Comparison of ENCODE assay signal across 11 mouse cellular contexts in genomic region chr3:41107600-41108305, GRCm38 (mm10). TPM values are rescaled to one million over a fixed set of nuclear protein-coding genes. Genes with fewer than 3 reads are reported as not detected.
DNase-seq lines count a peak whose midpoint lies in the region; ATAC-seq and TF ChIP-seq lines count a peak whose summit lies in the region.
"Had no signal": no experiment of that assay in that cellular context is flagged by ENCODE, and none has a peak within 500 bp of the region (broad histone marks: within the 10 kb centered on the region; RNA-seq: fewer than 3 reads in every experiment).

No protein-coding gene starts in this region.

- H3K9ac ChIP-seq in heart, adult 2 months (ENCODE audit: low read depth, low read length), result peak overlapping the region; percentile 33; the same call in 1 of the 2 replicates
- H3K9ac ChIP-seq in lung, embryonic 16.5 days (ENCODE audit: low read length), result no peak overlapping the region
- H3K9ac ChIP-seq in intestine, embryonic 15.5 days, result no peak overlapping the region
- no peak overlapping the region for H3K9ac ChIP-seq in stomach, embryonic 14.5 days (replicated peaks; ENCODE audit: low read depth, low read length)
- H3K9ac ChIP-seq: embryonic facial prominence, embryonic 12.5 days; heart, embryonic 15.5 days had no signal

- TF ChIP-seq CTCF in heart, adult 2 months (IDR thresholded peaks at IDR 0.05), result no peak

- DNase-seq in heart, adult 2 months, result no peak
- DNase-seq in heart, postnatal 4 days, result no peak
- no peak for DNase-seq in lung, postnatal 10 days
- DNase-seq in cerebellum, postnatal 14 days, result no peak
- no peak for DNase-seq in gastrocnemius, postnatal 10 days

- WGBS in heart, adult 2 months, result 65% methylated on average over 14 of the region's 14 CpGs
- 23% methylated on average over 14 of the region's 14 CpGs for WGBS in lung, embryonic 16.5 days
- WGBS in intestine, embryonic 15.5 days, result 31% methylated on average over 14 of the region's 14 CpGs
- 29% methylated on average over 14 of the region's 14 CpGs for WGBS in stomach, embryonic 14.5 days

- H3K9me3 ChIP-seq in lung, embryonic 16.5 days (ENCODE audit: control insufficient read depth, low read length), result no peaks in the 10 kb centered on the region
- H3K9me3 ChIP-seq in intestine, embryonic 15.5 days, result no peaks in the 10 kb centered on the region
- no peaks in the 10 kb centered on the region for H3K9me3 ChIP-seq in stomach, embryonic 14.5 days (ENCODE audit: control insufficient read depth, low read depth, low read length)
- H3K9me3 ChIP-seq: embryonic facial prominence, embryonic 12.5 days; heart, embryonic 15.5 days had no signal

- no peak overlapping the region for H3K4me3 ChIP-seq in heart, adult 2 months
- H3K4me3 ChIP-seq in lung, embryonic 16.5 days (ENCODE audit: low read length), result no peak overlapping the region
- no peak overlapping the region for H3K4me3 ChIP-seq in intestine, embryonic 15.5 days (replicated peaks)
- H3K4me3 ChIP-seq in stomach, embryonic 14.5 days (ENCODE audit: low read depth, low read length), result no peak overlapping the region
- H3K4me3 ChIP-seq: embryonic facial prominence, embryonic 12.5 days; heart, embryonic 15.5 days; left cerebral cortex, adult 2 months had no signal

- ATAC-seq in lung, embryonic 16.5 days (ENCODE audit: low read depth), result peak; percentile 45
- ATAC-seq in intestine, embryonic 15.5 days, result peak; percentile 52; the same call in 1 of the 2 replicates
- ATAC-seq in stomach, embryonic 14.5 days (ENCODE audit: insufficient number of reproducible peaks, insufficient read depth, low FRiP score, low read depth), result 0 out of 2 replicates have a peak, but pooled peaks have one; percentile 58

- TF ChIP-seq EP300 in heart, adult 2 months (IDR thresholded peaks at IDR 0.05; ENCODE audit: insufficient read depth, low read depth, low read length), result no peak

- H3K79me2 ChIP-seq in heart, adult 2 months (replicated peaks; ENCODE audit: control insufficient read depth, insufficient read depth, low read length), result no peaks in the 10 kb centered on the region

- H3K27ac ChIP-seq in heart, adult 2 months, result no peak overlapping the region
- no peak overlapping the region for H3K27ac ChIP-seq in lung, embryonic 16.5 days (ENCODE audit: low read length)
- H3K27ac ChIP-seq in intestine, embryonic 15.5 days, result no peak overlapping the region
- no peak overlapping the region for H3K27ac ChIP-seq in stomach, embryonic 14.5 days (ENCODE audit: low read length)
- H3K27ac ChIP-seq: embryonic facial prominence, embryonic 12.5 days; heart, embryonic 15.5 days; left cerebral cortex, adult 2 months had no signal

- no peak for TF ChIP-seq POLR2A in heart, adult 2 months (IDR thresholded peaks at IDR 0.05; ENCODE audit: insufficient read depth, low read depth, low read length)

- intact Hi-C loops in heart, adult 2 months (cut with DNase I), result no loop called here

- no peaks in the 10 kb centered on the region for H3K4me1 ChIP-seq in heart, adult 2 months (ENCODE audit: control insufficient read depth, insufficient read depth, low read length)
- H3K4me1 ChIP-seq in lung, embryonic 16.5 days (replicated peaks; ENCODE audit: control insufficient read depth, insufficient read depth, low read length), result no peaks in the 10 kb centered on the region
- H3K4me1 ChIP-seq in intestine, embryonic 15.5 days (replicated peaks), result no peaks in the 10 kb centered on the region
- no peaks in the 10 kb centered on the region for H3K4me1 ChIP-seq in stomach, embryonic 14.5 days (ENCODE audit: control insufficient read depth, insufficient read depth, low read length)
- H3K4me1 ChIP-seq: embryonic facial prominence, embryonic 12.5 days had no signal

- H3K4me2 ChIP-seq in lung, embryonic 16.5 days (ENCODE audit: low read depth, low read length), result peak overlapping the region; percentile 26; the same call in 1 of the 2 replicates
- 0 out of 2 replicates have a peak overlapping the region, but pooled peaks have one; percentile 36 for H3K4me2 ChIP-seq in intestine, embryonic 15.5 days (replicated peaks)
- 0 out of 2 replicates have a peak overlapping the region, but pooled peaks have one; percentile 19 for H3K4me2 ChIP-seq in stomach, embryonic 14.5 days (replicated peaks; ENCODE audit: low read depth, low read length)
- H3K4me2 ChIP-seq: embryonic facial prominence, embryonic 12.5 days; heart, embryonic 15.5 days had no signal

- no peaks in the 10 kb centered on the region for H3K36me3 ChIP-seq in heart, adult 2 months (ENCODE audit: control insufficient read depth, insufficient read depth, low read length)
- H3K36me3 ChIP-seq in lung, embryonic 16.5 days (ENCODE audit: control insufficient read depth, insufficient read depth, low read length), result no peaks in the 10 kb centered on the region
- H3K36me3 ChIP-seq in intestine, embryonic 15.5 days, result no peaks in the 10 kb centered on the region
- no peaks in the 10 kb centered on the region for H3K36me3 ChIP-seq in stomach, embryonic 14.5 days (ENCODE audit: control insufficient read depth, insufficient read depth, low read length)
- H3K36me3 ChIP-seq: embryonic facial prominence, embryonic 12.5 days; heart, embryonic 15.5 days had no signal

- no peaks in the 10 kb centered on the region for H3K27me3 ChIP-seq in heart, adult 2 months (ENCODE audit: control insufficient read depth, insufficient read depth, low read length)
- H3K27me3 ChIP-seq in lung, embryonic 16.5 days (ENCODE audit: control insufficient read depth, insufficient read depth, low read depth, low read length), result no peaks in the 10 kb centered on the region
- no peaks in the 10 kb centered on the region for H3K27me3 ChIP-seq in intestine, embryonic 15.5 days (replicated peaks)
- H3K27me3 ChIP-seq in stomach, embryonic 14.5 days (ENCODE audit: control insufficient read depth, insufficient read depth, low read length), result no peaks in the 10 kb centered on the region
- H3K27me3 ChIP-seq: embryonic facial prominence, embryonic 12.5 days; heart, embryonic 15.5 days had no signal

RNA-seq across cellular contexts. Expression of gene Pgrmc2, which starts 24.9 kb away (rescaled TPM):
- 10 to 100 TPM; 28.7 to 34.5 TPM for total RNA-seq in heart, adult 2 months (2021)
- 12.2 and 17.0 TPM in 2 replicates for polyA plus RNA-seq in heart, adult 2 months (2012; rRNA removed)
- total RNA-seq in heart, postnatal 4 days (2021), result 10 to 100 TPM; 55.1 to 56.1 TPM
- 24.0 and 24.8 TPM in 2 replicates for polyA plus RNA-seq in lung, embryonic 16.5 days (2015; fragmentation: Nextera tagmentation; extraction: Ambion mirVana)
- 56.2 and 60.8 TPM in 2 replicates for polyA plus RNA-seq in intestine, embryonic 15.5 days (2015; fragmentation: Nextera tagmentation; extraction: Ambion mirVana)
- 29.5 and 32.4 TPM in 2 replicates for polyA plus RNA-seq in stomach, embryonic 14.5 days (2014; fragmentation: Nextera tagmentation; extraction: Ambion mirVana)
- 10 to 100 TPM; 31.2 to 36.9 TPM for total RNA-seq in gastrocnemius, postnatal 10 days (2021)
